Mouse (Mus musculus) MEL (cell line): ENCODE measurements around the gene Fndc1. TPM values are rescaled to one million over a fixed set of nuclear protein-coding genes. Genes with fewer than 3 reads are reported as not detected.

Experiments used
- DNase-seq: peaks from one replicate; pipeline ENCODE4 v3.0.0; 2011; ENCODE audit warnings: low read depth, low spot score
- H3K27ac ChIP-seq: 2 replicates; pipeline ENCODE4 v1.5.1; 2012; ENCODE audit warnings: low read depth, mild to moderate bottlenecking, control low read depth, low read length, moderate library complexity; ENCODE audit not compliant: control insufficient read depth
- H3K27me3 ChIP-seq, 2 experiments: fragments of 150-350 bp in 1 of 2; sonication (generic) in 1 of 2; 2 replicates each; pipeline ENCODE4 v1.6.1; 2012; ENCODE audit warnings: low read length in 2 of 2, mild to moderate bottlenecking in 2 of 2, improper control_type of control experiment in 1 of 2, moderate library complexity in 1 of 2; ENCODE audit not compliant: insufficient read depth in 2 of 2, control insufficient read depth in 1 of 2
- H3K36me3 ChIP-seq, 2 experiments: 2 replicates each; pipeline ENCODE4 v1.6.1; 2012 to 2014; ENCODE audit warnings: low read length in 2 of 2, improper control_type of control experiment in 1 of 2, inconsistent platforms in 1 of 2, mild to moderate bottlenecking in 1 of 2; ENCODE audit not compliant: insufficient read depth in 2 of 2, control insufficient read depth in 1 of 2
- H3K4me1 ChIP-seq, 2 experiments: fragments of 150-350 bp in 1 of 2; sonication (generic) in 1 of 2; 2 replicates each; pipeline ENCODE4 v1.6.1; 2012; ENCODE audit warnings: low read length in 2 of 2, improper control_type of control experiment in 1 of 2, mild to moderate bottlenecking in 1 of 2; ENCODE audit not compliant: insufficient read depth in 2 of 2, control insufficient read depth in 1 of 2
- H3K4me3 ChIP-seq, 2 experiments: fragments of 150-350 bp in 1 of 2; sonication (generic) in 1 of 2; 2 replicates each; pipeline ENCODE4 v1.5.1; 2012; ENCODE audit warnings: low read depth in 2 of 2, low read length in 2 of 2, mild to moderate bottlenecking in 2 of 2, moderate library complexity in 2 of 2, control low read depth in 1 of 2, improper control_type of control experiment in 1 of 2; ENCODE audit not compliant: control insufficient read depth in 1 of 2, insufficient read depth in 1 of 2
- H3K79me2 ChIP-seq: 2 replicates; pipeline ENCODE4 v1.6.1; 2012; ENCODE audit warnings: mild to moderate bottlenecking, low read length, moderate library complexity; ENCODE audit not compliant: control insufficient read depth, poor library complexity, insufficient read depth
- H3K9ac ChIP-seq: 2 replicates; pipeline ENCODE4 v1.6.1; 2012; ENCODE audit warnings: low read depth, mild to moderate bottlenecking, control low read depth, low read length, moderate library complexity; ENCODE audit not compliant: control insufficient read depth, poor library complexity, severe bottlenecking
- H3K9me3 ChIP-seq: fragments of 150-350 bp; sonication (generic); replicated peaks from 2 replicates; pipeline ENCODE4 v1.6.1; 2012; ENCODE audit warnings: mild to moderate bottlenecking, low read length, improper control_type of control experiment, moderate library complexity; ENCODE audit not compliant: insufficient read depth
- BHLHE40 ChIP-seq: IDR thresholded peaks from 2 replicates; pipeline ENCODE4 v1.6.1; 2012; ENCODE audit warnings: low read depth, mild to moderate bottlenecking, inconsistent platforms, low read length, improper control_type of control experiment, borderline replicate concordance
- CHD1 ChIP-seq: IDR thresholded peaks from 2 replicates; pipeline ENCODE4 v1.6.1; 2012; ENCODE audit warnings: low read depth, mild to moderate bottlenecking, inconsistent platforms, low read length, improper control_type of control experiment
- CTCF ChIP-seq, 3 experiments: IDR thresholded peaks in 2 of 3; conservative IDR thresholded peaks in 1 of 3; 2 replicates each; pipeline ENCODE4 v1.5.1; 2011 to 2012; ENCODE audit warnings: low read length in 3 of 3, low read depth in 2 of 3, mild to moderate bottlenecking in 2 of 3, improper control_type of control experiment in 1 of 3, inconsistent platforms in 1 of 3, mixed read lengths in 1 of 3, moderate library complexity in 1 of 3; ENCODE audit not compliant: control insufficient read depth in 1 of 3, insufficient read depth in 1 of 3, poor library complexity in 1 of 3, severe bottlenecking in 1 of 3
- E2F4 ChIP-seq: IDR thresholded peaks from 2 replicates; pipeline ENCODE4 v1.6.1; 2011; ENCODE audit warnings: low read depth, low read length, improper control_type of control experiment, borderline replicate concordance
- ELF1 ChIP-seq: IDR thresholded peaks from 2 replicates; pipeline ENCODE4 v1.6.1; 2014; ENCODE audit warnings: low read depth, mild to moderate bottlenecking, inconsistent platforms, low read length, improper control_type of control experiment, moderate library complexity
- EP300 ChIP-seq, 2 experiments: IDR thresholded peaks; 2 replicates each; pipeline ENCODE4 v1.6.1; 2011; ENCODE audit warnings: improper control_type of control experiment in 2 of 2, low read length in 2 of 2, low read depth in 1 of 2, mild to moderate bottlenecking in 1 of 2
- ETS1 ChIP-seq: IDR thresholded peaks from 2 replicates; pipeline ENCODE4 v1.6.1; 2012; ENCODE audit warnings: low read depth, mild to moderate bottlenecking, inconsistent platforms, low read length, improper control_type of control experiment, moderate library complexity
- GABPA ChIP-seq: IDR thresholded peaks from 2 replicates; pipeline ENCODE4 v1.6.1; 2012; ENCODE audit warnings: low read depth, mild to moderate bottlenecking, inconsistent platforms, low read length, improper control_type of control experiment, moderate library complexity
- HCFC1 ChIP-seq: IDR thresholded peaks from 2 replicates; pipeline ENCODE4 v1.6.1; 2012; ENCODE audit warnings: low read depth, mild to moderate bottlenecking, inconsistent platforms, low read length, improper control_type of control experiment, moderate library complexity
- KAT2A ChIP-seq: conservative IDR thresholded peaks from 2 replicates; pipeline ENCODE4 v1.6.1; 2012; ENCODE audit warnings: low read depth, low read length, improper control_type of control experiment, inconsistent platforms
- MAZ ChIP-seq: IDR thresholded peaks from 2 replicates; pipeline ENCODE4 v1.6.1; 2012; ENCODE audit warnings: low read depth, mild to moderate bottlenecking, inconsistent platforms, low read length, improper control_type of control experiment
- MYB ChIP-seq: IDR thresholded peaks from 2 replicates; pipeline ENCODE4 v1.6.1; 2011; ENCODE audit warnings: mild to moderate bottlenecking, low read depth, low read length, improper control_type of control experiment
- MYC ChIP-seq: IDR thresholded peaks from 2 replicates; pipeline ENCODE4 v1.6.1; 2011; ENCODE audit warnings: low read depth, mild to moderate bottlenecking, low read length, improper control_type of control experiment, moderate library complexity
- NRF1 ChIP-seq: IDR thresholded peaks from 2 replicates; pipeline ENCODE4 v1.6.1; 2014; ENCODE audit warnings: low read depth, mild to moderate bottlenecking, inconsistent platforms, low read length, improper control_type of control experiment, moderate library complexity; ENCODE audit not compliant: poor library complexity, insufficient read depth, severe bottlenecking
- POLR2AphosphoS2 ChIP-seq: IDR thresholded peaks from 2 replicates; pipeline ENCODE4 v1.6.1; 2011; ENCODE audit warnings: low read length, improper control_type of control experiment
- POLR2AphosphoS5 ChIP-seq: IDR thresholded peaks from 2 replicates; pipeline ENCODE4 v1.6.1; 2012; ENCODE audit warnings: low read depth, borderline replicate concordance, mild to moderate bottlenecking, inconsistent platforms, low read length, moderate library complexity, mixed read lengths
- RCOR1 ChIP-seq: IDR thresholded peaks from 2 replicates; pipeline ENCODE4 v1.6.1; 2012; ENCODE audit warnings: low read depth, mild to moderate bottlenecking, inconsistent platforms, low read length, improper control_type of control experiment
- SMC3 ChIP-seq: IDR thresholded peaks from 2 replicates; pipeline ENCODE4 v1.6.1; 2011; ENCODE audit warnings: low read depth, low read length, improper control_type of control experiment
- UBTF ChIP-seq: IDR thresholded peaks from 2 replicates; pipeline ENCODE4 v1.6.1; 2012; ENCODE audit warnings: low read depth, mild to moderate bottlenecking, inconsistent platforms, low read length, improper control_type of control experiment, moderate library complexity, borderline replicate concordance; ENCODE audit not compliant: insufficient read depth
- ZC3H11A ChIP-seq: IDR thresholded peaks from 2 replicates; pipeline ENCODE4 v1.6.1; 2012; ENCODE audit warnings: low read depth, mild to moderate bottlenecking, inconsistent platforms, low read length, improper control_type of control experiment
- ZKSCAN1 ChIP-seq: IDR thresholded peaks from 2 replicates; pipeline ENCODE4 v1.6.1; 2012; ENCODE audit warnings: low read depth, mild to moderate bottlenecking, inconsistent platforms, low read length, improper control_type of control experiment, moderate library complexity
- ZNF384 ChIP-seq: IDR thresholded peaks from 2 replicates; pipeline ENCODE4 v1.6.1; 2012; ENCODE audit warnings: low read depth, mild to moderate bottlenecking, inconsistent platforms, low read length, improper control_type of control experiment
- polyA plus RNA-seq, 2 experiments: library from polyadenylated mRNA; stranded (reverse) in 1 of 2; unstranded in 1 of 2; fragments of >175 nt in 1 of 2; fragments of >200 nt in 1 of 2; gene quantifications; 2 replicates each; pipeline versions ENCODE4 v1.2.1 to v1.2.4; 2012; ENCODE audit warnings: low replicate concordance in 2 of 2, low read depth in 1 of 2; ENCODE audit not compliant: insufficient read length in 2 of 2, insufficient read depth in 1 of 2, missing spikeins in 1 of 2
- total RNA-seq: library from RNA; depleted of rRNA; stranded (reverse); fragments of 300-350 nt; gene quantifications from 2 replicates; pipeline ENCODE4 v1.2.3, GENCODE M21; 2012

Fndc1 gene
- total and polyA plus RNA-seq, 3 experiments, result 0.04 TPM; not detected in 2

- Histone ChIP-seq H3K27ac (no peak overlapping the region), H3K36me3 (no peaks in the 10 kb centered on the region), H3K4me3 (no peak overlapping the region), H3K9ac (no peak overlapping the region), H3K79me2 (no peaks in the 10 kb centered on the region), H3K27me3 (peaks cover 0 to 1% of the 10 kb centered on the region in 2 experiments; a peak in 1 of 4 replicates), H3K4me1 (no peaks in the 10 kb centered on the region), H3K9me3 (no peaks in the 10 kb centered on the region)
- DNase-seq, result no peak
- TF ChIP-seq ETS1, result no peak
- TF ChIP-seq MYB, result no peak
- no peak for TF ChIP-seq ELF1
- TF ChIP-seq ZNF384, result no peak
- no peak for TF ChIP-seq RCOR1
- TF ChIP-seq CTCF (IDR thresholded peaks at IDR 0.05 in 2 of 3, conservative IDR thresholded peaks at IDR 0.05 in 1 of 3; ENCODE audit: control insufficient read depth in 1 of 3, insufficient read depth in 1 of 3, low read depth in 2 of 3, low read length in 3 of 3, poor library complexity in 1 of 3, severe bottlenecking in 1 of 3), result no peak
- no peak for TF ChIP-seq E2F4
- no peak for TF ChIP-seq MYC
- no peak for TF ChIP-seq MAZ
- no peak for TF ChIP-seq BHLHE40
- no peak for TF ChIP-seq KAT2A
- TF ChIP-seq UBTF, result no peak
These were observed 24.6 kb downstream of the Fndc1 start for GRCm38 (mm10) chr17:7802483-7802882.

DNA sequence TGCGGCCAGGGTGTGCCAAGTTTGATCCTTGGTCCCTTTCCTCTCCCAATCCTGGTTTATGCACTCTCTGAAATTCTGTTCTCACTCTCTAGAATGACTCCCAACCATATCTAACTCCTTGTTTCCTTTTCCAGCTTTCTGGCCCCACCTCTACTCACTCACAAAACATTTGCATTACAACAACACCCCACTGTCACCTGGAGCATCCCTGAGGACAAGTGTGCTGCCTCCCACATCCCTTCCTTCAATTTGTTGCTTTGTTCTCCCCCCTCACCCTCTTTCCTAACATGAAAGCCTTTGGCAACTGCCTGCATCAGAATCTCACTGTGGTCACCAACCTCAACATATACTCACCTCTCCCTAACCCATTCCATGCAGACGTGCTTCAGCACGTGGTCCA lies 27.2 kb downstream of the Fndc1 start:
- H3K4me1 ChIP-seq, result no peaks in the 10 kb centered on the region
- peaks cover 0 to 4% of the 10 kb centered on the region in 2 experiments; a peak in 1 of 4 replicates for H3K27me3 ChIP-seq
- H3K36me3 ChIP-seq, result no peaks in the 10 kb centered on the region
- no peak overlapping the region for H3K9ac ChIP-seq
- no peak overlapping the region for H3K4me3 ChIP-seq
- H3K27ac ChIP-seq, result no peak overlapping the region
- TF ChIP-seq POLR2AphosphoS5 (no peak), ZC3H11A (no peak), ZNF384 (no peak), ZKSCAN1 (no peak), KAT2A (no peak), CTCF (IDR thresholded peaks at IDR 0.05 in 2 of 3, conservative IDR thresholded peaks at IDR 0.05 in 1 of 3; ENCODE audit: control insufficient read depth in 1 of 3, insufficient read depth in 1 of 3, low read depth in 2 of 3, low read length in 3 of 3, poor library complexity in 1 of 3, severe bottlenecking in 1 of 3) (no peak), UBTF (no peak), CHD1 (no peak), HCFC1 (no peak), POLR2AphosphoS2 (no peak), GABPA (no peak), ETS1 (no peak), SMC3 (no peak), NRF1 (no peak), EP300 (IDR thresholded peaks at IDR 0.05; ENCODE audit: low read depth in 1 of 2, low read length in 2 of 2) (no peak)
- no peaks in the 10 kb centered on the region for H3K79me2 ChIP-seq
- DNase-seq, result no peak
- no peaks in the 10 kb centered on the region for H3K9me3 ChIP-seq
